Mouse (Mus musculus): ENCODE measurements at regions not wholly inside any gene's neighbourhood (a gene's known extent, or its start where the extent isn't known, plus 50 kb on each side); places are given as distances from the start of the nearest gene placed in this dataset.

DNA sequence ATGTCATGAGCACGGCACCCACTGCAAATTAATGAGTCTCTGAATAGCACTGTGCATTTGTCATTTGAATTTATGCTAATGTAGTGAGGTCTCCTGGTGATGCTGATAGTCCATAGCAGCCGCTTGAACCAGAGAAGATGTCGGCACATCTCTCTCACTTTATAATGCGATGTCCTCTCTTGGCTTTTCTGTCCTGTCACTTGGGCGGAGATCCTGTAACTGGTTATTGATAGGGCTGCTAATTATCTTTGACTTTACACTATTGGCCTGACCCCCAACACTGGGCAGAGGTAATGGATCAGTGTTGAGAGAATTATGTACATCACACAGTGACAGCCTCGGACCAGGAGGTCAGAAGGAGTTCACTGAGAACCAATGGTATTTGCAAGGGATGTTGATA lies 161.6 kb downstream of the Cetn3 start:
- Histone ChIP-seq H3K27ac (ENCODE audit: insufficient read depth, low read length) (no peak overlapping the region), H3K4me3 (ENCODE audit: insufficient read depth, low read length) (no peak overlapping the region), H3K4me1 (ENCODE audit: control insufficient read depth, insufficient read depth, low read length) (no peaks in the 10 kb centered on the region)
- TF ChIP-seq CTCF (IDR thresholded peaks at IDR 0.05; ENCODE audit: borderline replicate concordance, insufficient read depth, low read length) = no peak
- TF ChIP-seq POLR2A (IDR thresholded peaks at IDR 0.05; ENCODE audit: low read depth, low read length) = no peak

DNA sequence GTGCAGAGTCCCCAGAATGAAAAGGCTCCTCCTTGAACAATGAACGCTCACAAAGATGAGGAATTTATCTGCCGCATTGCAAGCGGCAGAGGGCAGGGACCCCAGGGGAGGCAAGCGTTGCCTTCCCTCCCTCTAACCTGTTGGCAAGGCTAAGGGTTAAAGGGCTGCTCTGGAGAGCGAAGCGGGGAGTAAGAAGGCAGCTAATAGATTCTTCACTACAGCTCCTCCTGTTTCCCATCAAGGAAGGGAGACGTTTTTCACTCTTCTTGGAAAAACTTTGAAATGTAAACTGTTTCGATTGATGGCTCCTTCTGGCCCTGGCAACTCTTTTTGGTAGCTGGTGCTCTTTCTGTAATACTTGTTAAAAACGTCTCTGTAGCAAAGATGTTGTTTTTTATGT lies 162.9 kb downstream of the Cetn3 start:
- Histone ChIP-seq H3K4me3 (ENCODE audit: insufficient read depth, low read length) (no peak overlapping the region), H3K4me1 (ENCODE audit: control insufficient read depth, insufficient read depth, low read length) (no peaks in the 10 kb centered on the region), H3K27ac (ENCODE audit: insufficient read depth, low read length) (no peak overlapping the region)
- TF ChIP-seq POLR2A (IDR thresholded peaks at IDR 0.05; ENCODE audit: low read depth, low read length) (no peak), CTCF (IDR thresholded peaks at IDR 0.05; ENCODE audit: borderline replicate concordance, insufficient read depth, low read length) (no peak)

DNA sequence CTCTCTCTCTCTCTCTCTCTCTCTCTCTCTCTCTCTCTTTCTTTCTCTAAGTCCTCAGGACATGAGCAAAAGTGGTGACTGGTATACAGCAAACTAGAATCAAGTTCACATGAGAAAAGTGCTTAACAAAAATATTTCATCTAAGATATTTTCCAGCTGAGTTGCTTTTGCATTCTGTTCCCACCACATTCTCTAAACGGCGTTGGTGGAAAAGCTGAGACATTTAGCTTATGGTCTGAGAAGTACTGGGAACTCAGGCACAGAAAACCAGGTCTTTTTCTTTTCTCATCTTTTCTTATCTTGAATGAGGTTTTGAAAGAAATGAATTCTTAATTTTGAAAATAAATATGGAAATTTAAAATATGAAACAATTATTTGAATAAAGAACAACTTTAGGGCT lies 182.6 kb downstream of the Cetn3 start:
- Histone ChIP-seq H3K4me3 (ENCODE audit: insufficient read depth, low read length) (no peak overlapping the region), H3K27ac (ENCODE audit: insufficient read depth, low read length) (no peak overlapping the region), H3K4me1 (ENCODE audit: control insufficient read depth, insufficient read depth, low read length) (no peaks in the 10 kb centered on the region)
- TF ChIP-seq POLR2A (IDR thresholded peaks at IDR 0.05; ENCODE audit: low read depth, low read length) = no peak
- no peak for TF ChIP-seq CTCF (IDR thresholded peaks at IDR 0.05; ENCODE audit: borderline replicate concordance, insufficient read depth, low read length)

DNA sequence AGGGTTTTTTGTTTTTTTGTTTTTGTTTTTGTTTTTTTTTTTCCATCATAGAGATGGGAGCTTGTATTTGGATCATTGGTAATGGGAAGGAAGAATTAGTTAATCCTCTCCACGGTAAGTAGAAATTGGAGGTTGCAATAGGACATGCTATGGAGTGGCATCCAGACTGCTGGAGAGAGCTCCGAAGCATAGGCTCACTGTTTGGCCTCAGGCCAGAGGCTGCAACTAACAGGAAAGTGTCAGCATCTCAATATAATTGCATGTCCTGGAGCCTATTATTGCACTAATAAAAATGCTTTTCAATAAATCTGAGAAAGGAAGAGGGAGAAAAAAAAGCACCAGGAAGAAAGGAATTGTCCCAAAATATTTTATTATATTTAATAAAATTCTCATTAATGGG lies 193.0 kb downstream of the Cetn3 start:
- Histone ChIP-seq H3K27ac (ENCODE audit: insufficient read depth, low read length) (no peak overlapping the region), H3K4me1 (ENCODE audit: control insufficient read depth, insufficient read depth, low read length) (no peaks in the 10 kb centered on the region), H3K4me3 (ENCODE audit: insufficient read depth, low read length) (no peak overlapping the region)
- no peak for TF ChIP-seq POLR2A (IDR thresholded peaks at IDR 0.05; ENCODE audit: low read depth, low read length)
- TF ChIP-seq CTCF (IDR thresholded peaks at IDR 0.05; ENCODE audit: borderline replicate concordance, insufficient read depth, low read length) = no peak

DNA sequence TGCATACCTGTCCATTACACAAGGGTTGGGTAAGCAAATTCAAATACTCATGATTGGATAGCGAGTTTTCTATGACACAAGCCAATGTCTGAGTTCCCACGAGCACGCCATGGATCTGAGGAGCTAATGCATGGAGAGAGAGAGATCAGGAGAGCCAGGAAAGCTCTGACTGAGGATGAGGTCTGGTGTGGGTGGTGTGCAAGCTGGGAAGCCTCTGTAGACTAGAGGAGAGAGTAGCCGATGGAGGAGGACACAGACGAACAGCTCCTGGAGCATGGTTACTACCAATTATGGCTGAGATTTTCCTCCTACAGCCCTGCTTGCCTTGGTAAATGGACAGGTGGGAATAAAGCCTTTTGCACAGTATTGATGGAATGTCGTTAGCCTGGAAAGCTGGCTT lies 195.1 kb downstream of the Cetn3 start:
- H3K4me3 ChIP-seq (ENCODE audit: insufficient read depth, low read length) = no peak overlapping the region
- peaks cover 2% of the 10 kb centered on the region; the same call in 1 of the 2 replicates for H3K4me1 ChIP-seq (ENCODE audit: control insufficient read depth, insufficient read depth, low read length)
- H3K27ac ChIP-seq (ENCODE audit: insufficient read depth, low read length) = no peak overlapping the region
- no peak for TF ChIP-seq CTCF (IDR thresholded peaks at IDR 0.05; ENCODE audit: borderline replicate concordance, insufficient read depth, low read length)
- no peak for TF ChIP-seq POLR2A (IDR thresholded peaks at IDR 0.05; ENCODE audit: low read depth, low read length)

DNA sequence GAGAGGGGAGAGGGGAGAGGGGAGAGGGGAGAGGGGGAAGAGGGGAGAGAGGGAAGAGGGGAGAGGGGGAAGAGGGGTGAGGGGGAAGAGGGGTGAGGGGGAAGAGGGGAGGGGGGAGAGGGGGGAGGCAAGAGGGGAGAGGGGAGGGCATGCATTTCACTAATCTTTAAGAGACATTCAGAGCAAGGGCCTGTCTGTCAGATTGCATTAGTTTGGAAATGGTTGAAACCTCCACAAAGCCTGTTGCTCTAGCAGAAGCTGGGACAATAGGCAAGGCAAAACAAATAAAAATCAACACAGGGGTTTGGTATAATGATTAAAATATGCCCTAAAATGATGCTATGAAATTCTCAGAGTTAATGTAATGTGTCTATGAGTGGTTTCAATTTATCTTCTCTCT lies 196.4 kb downstream of the Cetn3 start:
- Histone ChIP-seq H3K27ac (ENCODE audit: insufficient read depth, low read length) (no peak overlapping the region), H3K4me3 (ENCODE audit: insufficient read depth, low read length) (no peak overlapping the region), H3K4me1 (ENCODE audit: control insufficient read depth, insufficient read depth, low read length) (peaks cover 2% of the 10 kb centered on the region; the same call in 1 of the 2 replicates)
- TF ChIP-seq POLR2A (IDR thresholded peaks at IDR 0.05; ENCODE audit: low read depth, low read length) (no peak), CTCF (IDR thresholded peaks at IDR 0.05; ENCODE audit: borderline replicate concordance, insufficient read depth, low read length) (no peak)

DNA sequence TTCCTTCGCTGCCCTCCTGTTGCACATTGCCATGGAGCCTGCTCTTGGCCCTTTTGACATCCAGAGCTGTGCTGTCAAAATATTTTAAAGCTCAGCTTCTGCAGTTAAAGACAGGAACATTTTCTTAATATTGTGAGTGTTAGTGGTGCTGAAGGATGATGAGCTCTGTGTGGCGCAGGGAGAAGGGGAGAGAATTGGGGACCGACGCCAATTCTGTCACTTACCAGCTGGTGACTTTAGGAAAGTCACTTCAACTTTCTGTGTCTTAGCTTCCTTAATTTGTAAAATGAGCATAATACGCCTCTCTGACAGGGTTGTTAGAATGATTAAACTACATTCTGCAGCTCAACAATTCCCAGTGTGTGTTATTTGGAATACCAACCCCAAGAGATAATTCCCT lies 197.2 kb downstream of the Cetn3 start:
- Histone ChIP-seq H3K27ac (ENCODE audit: insufficient read depth, low read length) (no peak overlapping the region), H3K4me3 (ENCODE audit: insufficient read depth, low read length) (no peak overlapping the region), H3K4me1 (ENCODE audit: control insufficient read depth, insufficient read depth, low read length) (peaks cover 2% of the 10 kb centered on the region; the same call in 1 of the 2 replicates)
- TF ChIP-seq CTCF (IDR thresholded peaks at IDR 0.05; ENCODE audit: borderline replicate concordance, insufficient read depth, low read length) = no peak
- TF ChIP-seq POLR2A (IDR thresholded peaks at IDR 0.05; ENCODE audit: low read depth, low read length) = no peak

DNA sequence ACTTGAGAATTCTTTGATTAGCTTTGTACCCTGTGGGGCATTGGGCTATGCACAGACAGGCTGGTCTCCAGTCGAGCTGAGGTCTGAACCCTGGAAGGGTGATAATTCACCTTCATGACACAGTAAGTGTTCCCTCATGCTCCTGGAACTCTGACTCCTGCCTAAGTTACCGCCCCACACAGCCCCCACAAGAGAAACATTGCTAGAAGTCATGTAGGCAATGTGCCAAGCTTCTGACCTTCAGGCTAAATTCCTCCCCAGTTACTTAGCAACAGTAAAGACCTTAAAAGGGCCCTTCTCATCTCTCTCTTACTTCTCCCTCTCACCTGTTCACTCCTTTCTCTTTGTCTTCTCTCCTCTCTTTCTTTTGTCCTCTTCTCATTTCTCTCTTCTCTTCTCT lies 199.6 kb downstream of the Cetn3 start:
- TF ChIP-seq CTCF (IDR thresholded peaks at IDR 0.05; ENCODE audit: borderline replicate concordance, insufficient read depth, low read length) = no peak
- TF ChIP-seq POLR2A (IDR thresholded peaks at IDR 0.05; ENCODE audit: low read depth, low read length) = no peak
- Histone ChIP-seq H3K4me1 (ENCODE audit: control insufficient read depth, insufficient read depth, low read length) (peaks cover 2% of the 10 kb centered on the region; the same call in 1 of the 2 replicates), H3K4me3 (ENCODE audit: insufficient read depth, low read length) (no peak overlapping the region), H3K27ac (ENCODE audit: insufficient read depth, low read length) (peak overlapping the region; percentile 18; the same call in 1 of the 2 replicates)

DNA sequence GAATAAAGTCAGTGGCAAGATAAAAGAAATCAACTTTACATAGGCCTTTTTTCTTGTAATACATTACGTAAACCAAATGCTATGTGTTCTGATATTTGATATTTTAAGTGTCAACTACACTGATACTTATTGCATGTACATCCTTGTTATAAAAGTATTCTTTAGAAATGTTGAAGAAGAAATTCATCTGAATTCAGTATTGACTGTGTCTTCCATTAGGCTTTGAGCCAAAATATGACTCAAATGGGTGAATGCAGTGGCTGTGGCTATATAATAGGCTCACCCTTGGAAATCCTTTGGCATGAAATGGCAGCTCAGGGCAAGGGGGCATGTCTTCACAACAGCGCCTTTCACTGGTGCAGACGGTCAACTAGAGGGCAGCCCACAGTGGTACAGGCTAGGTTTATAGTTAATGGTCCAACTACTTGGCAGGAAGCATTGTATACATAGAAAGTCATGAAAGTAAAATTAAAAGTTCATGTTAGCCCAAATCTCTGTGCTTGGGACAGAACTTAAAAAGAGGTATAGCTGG lies 217.9 kb downstream of the Cetn3 start:
- H3K4me3 ChIP-seq (ENCODE audit: insufficient read depth, low read length) = no peak overlapping the region
- H3K4me1 ChIP-seq (ENCODE audit: control insufficient read depth, insufficient read depth, low read length) = no peaks in the 10 kb centered on the region
- H3K27ac ChIP-seq (ENCODE audit: insufficient read depth, low read length) = no peak overlapping the region
- no peak for TF ChIP-seq POLR2A (IDR thresholded peaks at IDR 0.05; ENCODE audit: low read depth, low read length)
- TF ChIP-seq CTCF (IDR thresholded peaks at IDR 0.05; ENCODE audit: borderline replicate concordance, insufficient read depth, low read length) = no peak

DNA sequence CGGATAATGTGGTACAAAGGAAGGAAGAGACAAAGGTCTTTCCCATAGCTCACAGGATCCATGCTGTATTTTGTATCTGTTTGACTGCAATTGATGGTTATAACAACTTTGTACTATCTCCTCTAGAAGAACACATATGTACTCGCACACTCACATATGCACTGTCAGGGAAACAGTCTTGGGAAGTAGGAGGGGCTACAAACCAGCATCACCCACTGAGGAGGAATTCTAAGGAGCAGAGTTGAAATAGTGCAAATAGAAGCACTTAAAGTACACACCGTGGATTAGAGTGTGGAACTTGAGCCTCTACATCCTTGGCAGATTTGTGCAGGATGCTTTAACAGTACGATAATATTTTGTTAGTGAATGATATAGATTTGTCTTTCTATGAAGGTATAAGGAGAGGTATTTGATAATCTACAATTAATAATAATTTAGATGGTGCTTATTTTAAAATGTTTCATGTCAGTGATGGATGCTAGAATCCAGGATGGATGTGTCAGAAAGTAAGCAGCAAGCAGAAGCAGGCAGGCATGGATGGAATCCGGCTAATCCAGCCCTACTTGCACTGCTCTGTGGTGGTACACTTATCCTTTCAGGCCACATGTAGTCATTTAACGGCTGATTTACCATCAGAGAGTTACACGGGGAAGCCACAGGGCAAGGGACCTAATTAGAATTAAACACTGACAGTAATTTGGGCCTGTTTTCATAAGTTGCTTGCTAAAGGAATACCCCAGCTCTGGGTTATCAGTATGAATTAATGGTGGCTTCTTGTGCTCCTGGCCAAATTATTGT lies 223.3 kb downstream of the Cetn3 start:
- H3K27ac ChIP-seq (ENCODE audit: insufficient read depth, low read length) = no peak overlapping the region
- no peaks in the 10 kb centered on the region for H3K4me1 ChIP-seq (ENCODE audit: control insufficient read depth, insufficient read depth, low read length)
- H3K4me3 ChIP-seq (ENCODE audit: insufficient read depth, low read length) = no peak overlapping the region
- TF ChIP-seq CTCF (IDR thresholded peaks at IDR 0.05; ENCODE audit: borderline replicate concordance, insufficient read depth, low read length) = no peak

Data from embryonic fibroblast, embryonic 13.5 days (primary cell).